Mouse (Mus musculus) C2C12 (cell line): ENCODE data around the gene Il9r.

Experiments
- CTCF ChIP-seq: IDR thresholded peaks from one replicate; pipeline ENCODE4 v1.5.1; 2011; ENCODE audit not compliant: control insufficient read depth, insufficient read depth, insufficient read length
- MAX ChIP-seq: IDR thresholded peaks from one replicate; pipeline ENCODE4 v1.6.1; 2011; ENCODE audit warnings: mild to moderate bottlenecking, control low read depth
- USF1 ChIP-seq: IDR thresholded peaks from one replicate; pipeline ENCODE4 v1.6.1; 2011; ENCODE audit warnings: low read depth, mild to moderate bottlenecking, control low read depth, moderate library complexity

GRCm38 (mm10) chr11:32220607-32221224, 20.6 kb upstream of the Il9r start:
- TF ChIP-seq CTCF = no peak
- TF ChIP-seq USF1 = no peak
- TF ChIP-seq MAX = no peak
